Mouse (Mus musculus): ENCODE results near the gene Serp2. TPM values are rescaled to one million over a fixed set of nuclear protein-coding genes. Genes with fewer than 3 reads are reported as not detected.
"Not testable (repeated sequence)": the region's sequence is repeated elsewhere in the genome, so short reads cannot be mapped to it uniquely, and the experiment has no call there.

Serp2 gene
- polyA plus RNA-seq, 1 experiment from 2014 or later, result 7.5 TPM

- ATAC-seq, result no peak
- no peak for TF ChIP-seq CTCF (IDR thresholded peaks at IDR 0.05; ENCODE audit: low read depth)
- Histone ChIP-seq H3K9ac (ENCODE audit: low read depth, low read length) (no peak overlapping the region), H3K4me2 (replicated peaks; ENCODE audit: low read depth) (no peak overlapping the region), H3K4me3 (ENCODE audit: low read depth, low read length) (no peak overlapping the region), H3K36me3 (ENCODE audit: control insufficient read depth, insufficient read depth) (no peaks in the 10 kb centered on the region), H3K9me3 (ENCODE audit: control insufficient read depth) (no peaks in the 10 kb centered on the region), H3K27me3 (replicated peaks; ENCODE audit: control insufficient read depth, insufficient read depth, low read length) (no peaks in the 10 kb centered on the region), H3K4me1 (replicated peaks; ENCODE audit: control insufficient read depth, insufficient read depth, low read length) (no peaks in the 10 kb centered on the region; the same call in 1 of the 2 replicates), H3K27ac (ENCODE audit: low read depth, low read length) (no peak overlapping the region)
- 92% methylated on average over 8 of the region's 8 CpGs for WGBS
Observed at GRCm38 (mm10) chr14:76566711-76567110, 10.0 kb upstream of the Serp2 start.

- Histone ChIP-seq H3K27me3 (replicated peaks; ENCODE audit: control insufficient read depth, insufficient read depth, low read length) (no peaks in the 10 kb centered on the region), H3K36me3 (ENCODE audit: control insufficient read depth, insufficient read depth) (no peaks in the 10 kb centered on the region), H3K4me2 (replicated peaks; ENCODE audit: low read depth) (no peak overlapping the region), H3K9ac (ENCODE audit: low read depth, low read length) (no peak overlapping the region), H3K9me3 (ENCODE audit: control insufficient read depth) (no peaks in the 10 kb centered on the region), H3K27ac (ENCODE audit: low read depth, low read length) (no peak overlapping the region), H3K4me3 (ENCODE audit: low read depth, low read length) (no peak overlapping the region), H3K4me1 (replicated peaks; ENCODE audit: control insufficient read depth, insufficient read depth, low read length) (no peaks in the 10 kb centered on the region; the same call in 1 of the 2 replicates)
- no peak for TF ChIP-seq CTCF (IDR thresholded peaks at IDR 0.05; ENCODE audit: low read depth)
- ATAC-seq, result no peak
- WGBS, result 60% methylated on average over 4 of the region's 4 CpGs
Observed at GRCm38 (mm10) chr14:76566193-76566592, 9.5 kb upstream of the Serp2 start.

- Histone ChIP-seq H3K9me3 (ENCODE audit: control insufficient read depth) (no peaks in the 10 kb centered on the region), H3K4me3 (ENCODE audit: low read depth, low read length) (no peak overlapping the region), H3K9ac (ENCODE audit: low read depth, low read length) (no peak overlapping the region), H3K4me2 (replicated peaks; ENCODE audit: low read depth) (no peak overlapping the region), H3K36me3 (ENCODE audit: control insufficient read depth, insufficient read depth) (no peaks in the 10 kb centered on the region), H3K27me3 (replicated peaks; ENCODE audit: control insufficient read depth, insufficient read depth, low read length) (0 out of 2 replicates have a peak, but pooled peaks cover 4% of the 10 kb centered on the region), H3K27ac (ENCODE audit: low read depth, low read length) (no peak overlapping the region), H3K4me1 (replicated peaks; ENCODE audit: control insufficient read depth, insufficient read depth, low read length) (0 out of 2 replicates have a peak, but pooled peaks cover 3% of the 10 kb centered on the region)
- peak; percentile 24; the same call in 1 of the 2 replicates for TF ChIP-seq CTCF (IDR thresholded peaks at IDR 0.05; ENCODE audit: low read depth)
- ATAC-seq, result no peak
- 81% methylated on average over 2 of the region's 2 CpGs for WGBS
Observed at GRCm38 (mm10) chr14:76559208-76559607, 2.5 kb upstream of the Serp2 start.

GRCm38 (mm10) chr14:76558171-76558570, 1.5 kb upstream of the Serp2 start:
- not testable (repeated sequence) for H3K4me2 ChIP-seq (replicated peaks; ENCODE audit: low read depth); H3K27ac ChIP-seq (ENCODE audit: low read depth, low read length); H3K4me1 ChIP-seq (replicated peaks; ENCODE audit: control insufficient read depth, insufficient read depth, low read length); H3K36me3 ChIP-seq (ENCODE audit: control insufficient read depth, insufficient read depth); H3K27me3 ChIP-seq (replicated peaks; ENCODE audit: control insufficient read depth, insufficient read depth, low read length); H3K9ac ChIP-seq (ENCODE audit: low read depth, low read length); ATAC-seq; H3K4me3 ChIP-seq (ENCODE audit: low read depth, low read length); H3K9me3 ChIP-seq (ENCODE audit: control insufficient read depth)
- WGBS, result 45% methylated on average over 8 of the region's 8 CpGs

- TF ChIP-seq CTCF (IDR thresholded peaks at IDR 0.05; ENCODE audit: low read depth), result no peak
- Histone ChIP-seq H3K27ac (ENCODE audit: low read depth, low read length) (0 out of 2 replicates have a peak overlapping the region, but pooled peaks have one; percentile 41), H3K27me3 (replicated peaks; ENCODE audit: control insufficient read depth, insufficient read depth, low read length) (0 out of 2 replicates have a peak, but pooled peaks cover 4% of the 10 kb centered on the region), H3K4me1 (replicated peaks; ENCODE audit: control insufficient read depth, insufficient read depth, low read length) (0 out of 2 replicates have a peak, but pooled peaks cover 3% of the 10 kb centered on the region), H3K9ac (ENCODE audit: low read depth, low read length) (peak overlapping the region; percentile 55), H3K9me3 (ENCODE audit: control insufficient read depth) (no peaks in the 10 kb centered on the region), H3K36me3 (ENCODE audit: control insufficient read depth, insufficient read depth) (no peaks in the 10 kb centered on the region), H3K4me2 (replicated peaks; ENCODE audit: low read depth) (peak overlapping the region; percentile 94), H3K4me3 (ENCODE audit: low read depth, low read length) (peak overlapping the region; percentile 54)
- 3% methylated on average over 67 of the region's 67 CpGs for WGBS
- peak; percentile 46 for ATAC-seq
Observed at GRCm38 (mm10) chr14:76556031-76556851, 448 bp downstream of the Serp2 start.

- Histone ChIP-seq H3K9me3 (ENCODE audit: control insufficient read depth) (no peaks in the 10 kb centered on the region), H3K36me3 (ENCODE audit: control insufficient read depth, insufficient read depth) (no peaks in the 10 kb centered on the region), H3K4me2 (replicated peaks; ENCODE audit: low read depth) (peak overlapping the region; percentile 94), H3K27ac (ENCODE audit: low read depth, low read length) (no peak overlapping the region), H3K4me1 (replicated peaks; ENCODE audit: control insufficient read depth, insufficient read depth, low read length) (0 out of 2 replicates have a peak, but pooled peaks cover 3% of the 10 kb centered on the region), H3K27me3 (replicated peaks; ENCODE audit: control insufficient read depth, insufficient read depth, low read length) (0 out of 2 replicates have a peak, but pooled peaks cover 4% of the 10 kb centered on the region), H3K9ac (ENCODE audit: low read depth, low read length) (no peak overlapping the region), H3K4me3 (ENCODE audit: low read depth, low read length) (peak overlapping the region; percentile 54)
- WGBS, result 59% methylated on average over 18 of the region's 18 CpGs
- no peak for TF ChIP-seq CTCF (IDR thresholded peaks at IDR 0.05; ENCODE audit: low read depth)
- no peak for ATAC-seq
Observed at GRCm38 (mm10) chr14:76555263-76556030, 1.2 kb downstream of the Serp2 start.

All from intestine, postnatal 0 days (tissue).